Mouse (Mus musculus) embryo, embryonic 11 days (tissue): ENCODE data around the gene Elf2.
"Not testable (repeated sequence)": the region's sequence is repeated elsewhere in the genome, so short reads cannot be mapped to it uniquely, and the experiment has no call there.

Experiments used
- DNase-seq: peaks from one replicate; pipeline ENCODE4 v3.0.0-alpha.2; 2015

Elf2 gene

DNA sequence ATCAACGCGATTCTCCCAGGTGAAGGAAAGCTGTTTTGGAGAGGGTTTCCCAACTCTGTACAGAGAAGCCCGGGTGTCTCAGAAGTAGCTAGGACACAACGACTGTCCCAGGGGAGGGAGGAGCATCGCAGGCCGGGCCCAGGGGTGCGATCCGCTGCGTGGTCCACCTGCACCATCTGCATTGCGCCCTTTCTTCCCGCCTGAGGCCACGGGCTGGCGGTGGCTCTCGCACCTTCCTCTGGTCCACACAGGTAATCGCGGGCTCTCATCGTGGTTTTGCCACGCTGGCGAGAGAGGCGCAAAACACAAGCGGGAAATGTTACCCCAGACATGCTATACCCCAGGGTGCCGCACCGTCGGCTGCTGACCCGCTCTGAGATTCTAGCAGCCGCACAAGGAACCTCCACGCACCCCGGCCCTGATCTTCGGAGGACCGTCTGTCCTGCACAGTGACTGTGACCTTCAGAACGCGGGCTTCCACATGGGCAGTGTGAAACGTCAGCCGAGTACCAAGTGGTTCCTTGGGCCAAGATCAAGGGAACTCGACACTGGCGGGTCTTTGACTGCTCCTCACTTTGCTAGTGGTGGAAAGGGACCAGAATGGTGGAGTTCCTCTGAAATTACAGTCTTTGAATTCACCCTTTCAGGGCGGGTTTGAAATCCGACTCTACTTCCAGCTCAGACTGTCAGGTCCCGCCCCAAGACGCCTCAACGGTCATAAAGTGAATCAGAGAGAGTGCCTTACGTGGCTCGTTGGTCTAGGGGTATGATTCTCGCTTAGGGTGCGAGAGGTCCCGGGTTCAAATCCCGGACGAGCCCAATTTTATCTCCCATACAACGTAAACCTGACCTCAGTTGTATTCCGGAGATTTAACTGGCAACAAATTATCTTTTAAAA is 18.4 kb upstream of the Elf2 start:
- peak; percentile 88 for DNase-seq

DNA sequence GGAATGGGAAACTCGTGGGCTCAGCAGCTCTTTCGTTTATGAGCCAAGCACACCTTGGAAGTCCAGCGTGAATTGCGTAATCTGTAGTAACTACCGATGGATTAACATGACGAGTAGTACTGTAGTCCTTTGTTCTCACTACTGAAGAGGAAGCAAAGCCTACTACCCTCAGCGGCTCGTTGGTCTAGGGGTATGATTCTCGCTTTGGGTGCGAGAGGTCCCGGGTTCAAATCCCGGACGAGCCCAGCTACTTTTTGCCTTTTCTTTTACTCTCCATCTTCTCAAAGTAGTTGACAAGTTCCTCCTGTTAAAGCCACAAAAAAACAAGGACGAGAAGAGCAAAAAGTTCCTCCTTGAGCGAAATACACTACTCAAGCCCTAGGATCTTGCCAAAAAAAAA is 17.7 kb upstream of the Elf2 start:
- DNase-seq, result peak; percentile 80

DNA sequence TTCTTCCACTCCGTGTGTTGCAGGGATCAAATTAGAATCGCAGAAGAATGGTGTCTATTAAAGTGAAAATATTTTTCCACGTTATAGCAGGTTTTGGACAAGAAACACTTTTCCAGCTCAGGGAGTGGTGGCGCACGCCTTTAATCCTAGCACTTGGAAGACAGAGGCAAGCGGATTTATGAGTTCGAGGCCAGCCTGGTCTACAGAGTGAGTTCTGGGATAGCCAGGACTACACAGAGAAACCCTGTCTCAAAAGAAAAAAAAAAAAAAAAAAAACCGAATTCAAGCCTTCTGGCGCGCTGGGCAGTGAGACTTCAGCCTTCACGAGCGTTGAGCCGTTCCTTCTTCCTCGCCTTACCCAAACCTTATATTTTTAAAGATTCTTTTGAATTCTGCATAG is 17.2 kb upstream of the Elf2 start:
- DNase-seq, result peak; percentile 43

DNA sequence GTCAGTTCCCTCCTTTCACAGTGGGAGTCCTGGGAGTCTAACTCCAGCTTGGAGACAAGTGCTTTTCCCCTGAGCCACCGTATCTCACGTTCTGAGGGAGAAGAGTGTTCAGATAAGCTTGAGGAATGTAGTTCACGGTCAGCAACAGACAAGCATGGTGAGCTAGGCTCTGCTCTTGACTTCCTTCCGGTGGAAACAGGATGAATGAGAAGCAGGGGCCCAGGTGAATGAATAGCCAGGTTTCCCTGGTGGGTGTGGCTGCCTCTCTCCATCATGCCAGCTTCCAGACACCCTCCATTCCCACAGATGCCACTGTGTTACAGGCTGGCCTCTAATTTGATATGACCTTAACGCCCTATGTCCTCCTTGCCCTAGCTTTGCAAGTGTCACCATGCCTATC is 16.6 kb upstream of the Elf2 start:
- no peak for DNase-seq

DNA sequence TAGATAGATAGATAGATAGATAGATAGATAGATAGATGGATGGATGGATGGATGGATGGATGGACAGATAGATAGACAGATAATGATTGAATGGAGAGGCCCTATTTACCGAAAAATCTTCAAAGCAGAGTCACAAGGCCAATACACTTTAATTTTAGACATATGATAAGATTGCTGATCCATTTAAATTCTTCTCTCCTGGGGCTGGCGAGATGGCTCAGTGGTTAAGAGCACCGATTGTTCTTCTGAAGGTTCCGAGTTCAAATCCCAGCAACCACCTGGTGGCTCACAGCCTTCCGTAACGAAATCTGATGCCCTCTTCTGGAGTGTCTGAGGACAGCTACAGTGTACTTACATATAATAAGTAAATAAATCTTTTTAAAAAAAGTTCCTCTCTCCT is 14.5 kb upstream of the Elf2 start:
- DNase-seq, result not testable (repeated sequence)

DNA sequence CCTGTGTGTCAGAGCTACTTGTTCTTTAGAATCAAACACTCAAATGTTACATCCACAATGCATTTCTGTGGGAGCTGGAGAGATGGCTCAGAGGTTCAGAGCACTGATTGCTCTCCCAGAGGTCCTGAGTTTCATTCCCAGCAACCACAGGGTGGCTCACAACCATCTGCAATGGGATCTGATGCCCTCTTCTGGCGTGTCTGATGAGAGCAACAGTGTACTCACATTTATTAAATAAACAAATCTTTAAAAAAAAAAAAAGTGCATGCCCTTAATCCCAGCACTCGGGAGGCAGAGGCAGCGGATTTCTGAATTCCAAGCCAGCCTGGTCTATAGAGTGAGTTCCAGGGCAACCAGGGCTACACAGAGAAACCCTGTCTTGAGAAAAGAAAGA is 13.6 kb upstream of the Elf2 start:
- no peak for DNase-seq

DNA sequence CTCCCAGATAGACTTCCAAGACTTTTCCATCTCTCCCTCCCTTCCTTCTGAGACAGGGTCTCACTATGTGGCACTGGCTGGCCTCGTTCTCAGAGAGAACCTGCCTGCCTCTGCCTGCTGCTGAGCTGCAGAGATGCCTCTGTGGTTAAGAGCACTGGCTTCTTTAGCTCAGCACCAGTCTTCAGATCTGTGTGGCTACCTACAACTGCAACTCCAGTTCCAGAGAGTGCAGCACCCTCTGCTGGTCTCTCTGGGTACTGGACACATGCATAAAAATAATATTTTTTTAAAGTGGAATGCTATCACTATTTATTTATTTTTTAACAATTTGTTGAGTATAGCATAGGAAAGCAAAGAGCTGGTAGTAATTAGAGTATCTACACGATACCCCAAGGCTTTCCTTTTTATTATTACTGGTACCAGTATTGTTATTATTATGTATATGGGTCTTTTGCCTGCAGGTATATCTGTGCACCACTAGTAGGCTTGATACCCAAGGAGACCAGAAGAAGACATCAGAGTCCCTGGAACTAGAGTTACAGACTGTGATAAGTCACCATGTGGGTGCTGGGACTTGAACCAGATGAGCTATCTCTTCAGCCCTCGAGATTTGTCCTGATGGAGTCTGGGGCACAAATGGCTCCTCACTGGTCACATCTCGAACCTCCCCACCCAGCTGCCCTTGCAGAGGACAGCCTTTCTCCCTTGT is 13.0 kb upstream of the Elf2 start:
- peak; percentile 61 for DNase-seq

DNA sequence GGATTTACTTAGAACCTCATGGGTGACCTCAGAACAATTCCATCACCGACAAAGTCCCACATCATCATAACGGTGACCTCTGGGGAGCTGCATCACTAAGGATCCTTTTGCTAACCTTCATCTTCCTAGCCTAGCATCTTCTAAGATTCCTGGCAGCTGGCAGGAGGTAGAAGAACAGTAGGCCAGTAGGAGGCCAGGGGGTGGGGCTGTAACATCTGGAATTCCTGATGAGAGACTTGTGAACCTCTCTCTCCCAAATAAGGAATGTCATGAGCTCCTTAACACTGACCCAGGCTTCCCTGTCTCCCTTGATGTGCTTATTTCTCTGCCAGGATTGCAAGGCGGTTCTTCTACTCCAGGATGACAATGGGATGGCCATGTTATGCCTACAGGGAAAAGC is 10.3 kb upstream of the Elf2 start:
- DNase-seq, result no peak

DNA sequence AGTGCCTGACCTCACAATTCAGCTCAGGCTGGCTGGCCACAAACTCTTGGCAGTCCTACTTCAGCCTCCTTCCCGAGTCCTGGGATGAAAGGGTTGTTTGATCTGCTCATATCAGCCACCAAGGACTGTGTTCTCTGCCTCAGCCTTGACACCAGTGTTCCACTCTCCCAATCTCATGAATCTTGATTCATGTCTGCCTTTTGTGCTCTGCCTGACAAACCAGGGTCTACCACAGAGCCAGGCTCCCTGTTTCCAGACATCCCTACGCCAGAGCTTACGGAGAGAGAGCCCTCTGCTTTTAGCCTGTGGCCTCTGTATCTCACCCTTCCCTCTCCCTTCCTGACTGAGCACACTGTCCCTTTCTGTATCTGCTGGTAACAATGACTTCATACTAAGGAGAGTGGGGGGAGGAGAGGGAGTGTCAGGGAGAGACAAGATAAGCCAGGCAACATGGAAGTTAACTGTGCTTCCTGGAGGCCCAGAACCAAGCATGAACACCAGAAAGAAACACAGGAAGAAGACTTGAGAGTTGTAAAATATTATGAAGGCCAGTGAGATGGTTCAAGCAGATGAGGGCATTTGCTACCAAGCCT is 8.3 kb upstream of the Elf2 start:
- no peak for DNase-seq

DNA sequence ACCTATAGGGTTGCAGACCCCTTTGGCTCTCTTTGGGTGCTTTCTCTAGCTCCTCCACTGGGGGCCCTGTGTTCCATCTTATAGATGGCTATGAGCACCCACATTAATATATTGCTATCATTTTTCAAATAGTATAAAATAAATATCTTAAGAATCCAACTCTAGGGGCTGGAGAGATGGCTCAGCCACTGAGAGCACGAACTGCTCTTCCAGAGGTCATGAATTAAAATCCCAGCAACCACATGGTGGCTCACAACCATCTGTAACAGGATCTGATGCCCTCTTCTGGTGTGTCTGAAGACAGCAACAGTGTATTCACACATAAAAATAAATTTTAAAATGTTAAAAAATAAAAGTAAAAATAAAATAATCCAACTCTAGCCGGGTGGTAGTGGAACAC is 4.6 kb upstream of the Elf2 start:
- DNase-seq, result not testable (repeated sequence)

DNA sequence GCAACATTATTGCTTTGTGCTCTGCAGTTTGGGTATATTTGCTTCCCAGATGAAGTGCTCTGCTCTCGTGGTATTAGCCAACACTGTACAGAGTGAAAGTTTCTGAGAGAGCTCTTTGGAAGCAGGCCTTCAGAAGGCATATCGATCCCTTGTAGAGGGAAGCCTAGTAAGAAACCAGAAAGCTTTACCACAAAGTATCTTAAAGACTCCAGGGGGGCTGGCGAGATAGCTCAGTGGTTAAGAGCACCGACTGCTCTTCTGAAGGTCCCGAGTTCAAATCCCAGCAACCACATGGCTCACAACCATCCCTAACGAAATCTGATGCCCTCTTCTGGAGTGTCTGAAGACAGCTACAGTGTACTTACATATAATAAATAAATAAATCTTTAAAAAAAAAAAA is 3.7 kb upstream of the Elf2 start:
- DNase-seq, result not testable (repeated sequence)

DNA sequence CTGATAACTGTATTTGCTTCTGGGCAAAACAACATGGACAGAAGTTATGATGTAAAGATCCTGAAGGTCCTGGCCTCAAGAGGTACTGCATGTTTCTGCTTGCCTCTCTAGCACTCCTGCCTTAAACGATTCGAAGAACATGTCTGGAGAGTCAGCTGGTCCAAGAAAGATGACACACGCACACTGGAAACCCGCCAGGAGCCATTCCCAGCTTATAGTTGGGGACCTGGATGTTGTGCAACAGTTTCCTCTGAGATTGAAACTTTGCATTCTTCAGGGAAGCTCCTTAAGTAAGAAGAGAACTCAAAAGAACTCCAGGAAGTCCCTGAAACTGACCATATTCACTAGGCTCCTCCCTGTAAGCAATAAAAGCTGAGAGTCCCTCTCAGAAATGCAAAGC is 2.8 kb upstream of the Elf2 start:
- DNase-seq, result no peak

DNA sequence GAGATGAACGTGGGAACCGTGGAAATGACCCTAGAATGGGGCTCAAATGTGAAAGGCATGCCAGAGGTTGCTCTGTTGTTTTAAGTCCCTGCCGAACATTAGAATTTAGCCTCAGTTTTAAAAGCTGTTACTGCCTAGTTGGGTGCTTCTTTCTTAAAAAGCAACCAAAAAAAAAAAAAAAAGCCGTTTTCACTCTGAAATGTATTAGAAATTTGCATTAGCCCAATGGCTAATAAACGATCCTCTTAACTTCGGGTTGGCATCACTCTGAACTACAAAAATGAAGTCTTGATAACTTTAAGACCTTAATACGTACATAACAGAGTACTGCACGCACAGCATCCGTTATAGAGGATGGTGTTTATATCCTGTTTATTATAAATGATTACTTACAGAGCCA is 1.7 kb upstream of the Elf2 start:
- DNase-seq, result no peak

DNA sequence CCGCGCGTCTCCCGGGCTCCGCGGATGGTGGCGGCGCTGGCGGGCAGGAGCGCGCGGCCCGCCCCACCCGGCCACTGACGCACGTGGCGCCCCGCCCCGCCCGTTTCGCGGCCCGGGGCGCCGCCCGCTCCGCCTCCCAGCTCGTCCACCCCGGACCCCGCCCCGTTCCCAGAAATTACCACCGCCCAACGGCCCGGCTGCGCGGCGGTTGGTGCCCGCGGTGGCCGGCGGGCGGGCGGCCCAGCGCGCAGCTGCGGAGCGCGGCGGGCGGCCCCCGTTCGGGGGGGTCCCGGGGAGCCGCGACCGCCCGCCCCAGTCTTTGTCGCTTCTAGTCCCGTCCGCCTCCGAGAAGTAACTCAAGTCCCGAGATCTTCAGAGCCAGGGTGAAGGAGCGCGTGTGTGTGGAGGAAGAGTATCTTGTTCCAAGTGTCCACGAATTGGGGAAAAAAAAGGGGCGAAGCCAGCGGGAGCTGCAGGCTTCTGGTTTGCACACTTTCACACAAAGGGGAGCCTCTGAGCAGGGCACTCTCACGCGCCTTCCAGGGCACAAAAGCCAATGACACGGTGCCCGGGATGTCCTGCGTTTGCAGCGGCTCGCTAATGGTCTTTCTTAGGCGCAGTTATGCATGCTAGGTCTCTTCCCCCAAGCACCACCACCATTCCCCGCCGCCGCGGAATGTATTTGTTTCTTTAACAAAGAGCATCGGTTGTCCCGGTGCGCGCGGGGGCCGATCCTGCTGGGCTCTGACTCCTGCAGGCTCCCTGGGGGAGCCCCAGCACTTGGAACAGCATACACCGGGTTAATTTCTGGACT is 1.0 kb upstream of the Elf2 start:
- peak; percentile 94 for DNase-seq

DNA sequence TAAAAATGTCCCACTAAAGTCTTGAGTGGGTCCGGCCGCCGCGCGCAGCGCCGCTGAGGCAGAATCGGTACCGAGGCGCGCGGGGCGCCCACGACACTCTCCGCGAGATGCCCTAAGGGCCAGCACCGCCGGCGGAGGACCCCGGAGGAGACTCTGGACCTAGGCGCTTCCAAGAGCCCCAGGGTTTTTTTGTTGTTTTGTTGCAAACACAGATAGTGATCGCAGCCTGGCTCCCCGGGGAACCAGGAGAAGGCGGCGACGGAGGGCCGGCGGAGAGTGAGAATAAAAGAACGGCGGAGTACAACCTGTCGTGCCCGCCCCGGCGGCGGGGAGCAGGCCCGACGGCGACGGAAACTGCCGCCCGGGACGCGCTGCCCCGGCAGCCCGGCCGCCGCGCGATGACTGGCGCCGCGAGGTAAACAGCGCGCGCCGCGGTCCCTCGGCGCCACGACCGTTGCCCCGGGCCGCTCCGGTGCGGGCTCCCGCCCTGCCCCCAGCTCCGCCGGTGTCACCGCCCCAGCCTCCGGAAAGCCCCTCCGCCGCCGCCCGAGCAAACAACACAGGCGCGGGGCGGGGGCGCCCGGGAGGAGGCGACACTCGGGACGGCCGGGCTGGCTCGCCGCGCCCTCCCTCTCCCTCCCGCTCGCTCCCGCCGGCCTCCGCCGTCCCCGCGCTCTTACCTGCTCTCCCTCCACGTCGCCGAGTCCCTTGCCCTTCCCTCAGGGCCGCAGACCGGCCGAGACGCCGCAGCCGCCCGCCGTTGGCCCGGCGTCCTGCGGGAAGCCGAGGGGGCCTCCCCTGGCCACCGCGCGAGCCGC is 520 bp downstream of the Elf2 start:
- peak; percentile 70 for DNase-seq

DNA sequence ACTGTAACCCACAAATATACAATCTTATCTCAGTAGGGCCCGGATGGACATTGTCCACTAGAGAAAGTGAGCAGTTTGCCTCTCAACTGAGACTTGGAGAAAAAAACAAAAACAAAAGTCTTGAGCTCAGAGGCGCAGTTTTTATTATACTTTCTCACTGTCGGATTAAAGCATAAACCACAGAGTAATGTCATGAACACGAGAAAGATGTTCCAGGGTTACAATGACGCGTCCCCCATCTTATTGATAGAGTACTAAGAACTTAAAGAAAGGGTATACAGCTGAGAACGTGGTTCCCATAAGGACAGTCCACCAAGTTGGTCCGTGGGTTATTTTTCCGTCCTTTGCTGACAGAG is 1.1 kb downstream of the Elf2 start:
- no peak for DNase-seq

DNA sequence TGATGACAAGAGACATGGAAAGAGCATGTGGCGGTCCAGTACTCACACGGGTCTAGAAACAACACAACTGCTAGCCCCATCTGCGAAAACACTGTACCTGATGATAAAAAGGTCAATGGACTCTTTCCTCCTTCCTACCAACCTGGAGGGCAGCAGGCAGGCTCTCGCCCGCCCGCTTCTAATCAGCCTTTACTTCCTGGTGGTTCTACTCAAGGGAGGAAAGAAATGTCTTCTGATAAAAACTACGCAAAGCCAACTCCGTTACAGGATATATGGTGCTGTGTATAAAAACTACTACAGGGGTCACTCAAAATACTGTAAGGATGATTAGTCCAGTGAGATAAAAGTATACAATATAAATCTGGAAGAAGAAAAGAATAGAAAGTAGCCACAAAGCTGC is 5.1 kb downstream of the Elf2 start:
- DNase-seq, result no peak

DNA sequence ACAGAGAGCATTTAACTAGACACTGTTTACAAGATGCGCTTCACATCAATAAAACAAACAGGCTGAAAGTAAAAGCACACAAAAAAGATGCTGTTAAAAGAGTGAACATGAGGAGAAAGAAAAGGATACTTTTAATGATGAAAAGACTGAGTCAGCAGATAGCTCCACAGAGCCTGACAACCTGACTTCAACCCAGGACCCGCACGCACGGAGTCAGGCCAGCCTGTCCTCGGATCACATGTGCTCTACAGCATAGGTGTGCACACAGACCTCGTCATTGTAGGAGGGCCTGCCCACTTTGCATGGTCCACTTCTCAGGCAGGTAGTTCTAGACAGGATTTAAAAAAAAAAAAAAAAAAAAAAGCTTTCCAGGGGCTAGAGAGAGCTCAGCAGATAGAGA is 6.5 kb downstream of the Elf2 start:
- DNase-seq, result no peak

DNA sequence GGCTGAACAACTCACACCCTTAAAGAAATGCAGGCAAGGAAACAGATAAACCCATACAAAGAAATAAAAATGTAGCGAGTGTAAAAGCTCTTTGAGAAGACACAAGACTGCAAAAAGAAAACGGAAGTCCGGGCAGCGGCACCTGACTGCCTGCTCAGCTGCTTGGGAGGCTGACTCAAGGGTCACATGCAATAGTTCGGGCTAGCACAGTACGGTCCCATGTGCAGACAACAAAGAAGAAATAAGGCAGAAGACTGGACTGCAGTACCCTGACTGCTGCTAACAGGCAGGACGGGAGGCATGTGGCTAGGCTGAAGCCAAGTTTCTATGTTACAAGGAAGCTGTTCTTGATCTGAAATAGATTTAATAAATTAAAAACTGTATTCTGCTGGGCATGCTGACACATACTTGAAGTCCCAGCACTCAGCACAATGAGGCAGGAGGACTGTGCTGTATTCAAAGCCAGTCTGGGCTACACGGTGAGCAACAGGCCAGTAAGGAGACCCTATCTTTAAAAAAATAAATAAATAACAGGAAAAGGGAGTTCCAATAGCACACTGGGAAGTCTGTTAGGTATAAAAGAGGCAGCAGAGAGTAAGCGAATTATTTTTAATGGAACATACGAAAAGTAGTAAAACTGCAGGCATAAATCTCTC is 7.1 kb downstream of the Elf2 start:
- peak; percentile 40 for DNase-seq

DNA sequence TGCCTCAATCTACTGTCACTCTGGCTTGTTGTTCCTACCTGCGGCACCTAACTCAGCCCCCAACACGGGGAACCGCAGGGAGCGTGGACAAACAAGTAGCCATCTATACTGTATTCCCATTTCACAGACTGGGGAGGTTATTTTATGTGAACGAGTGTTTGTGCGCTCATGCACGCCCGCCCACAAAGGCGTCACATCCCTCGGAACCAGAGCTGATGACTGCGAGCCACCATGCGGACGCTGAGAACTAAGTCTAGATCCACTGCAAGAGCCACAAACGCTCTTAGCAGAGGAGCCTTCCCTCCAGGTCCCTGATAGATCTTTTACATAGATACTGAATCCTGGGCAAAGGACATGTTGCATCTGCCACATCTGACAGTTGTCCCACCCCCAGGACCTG is 10.4 kb downstream of the Elf2 start:
- DNase-seq, result no peak

DNA sequence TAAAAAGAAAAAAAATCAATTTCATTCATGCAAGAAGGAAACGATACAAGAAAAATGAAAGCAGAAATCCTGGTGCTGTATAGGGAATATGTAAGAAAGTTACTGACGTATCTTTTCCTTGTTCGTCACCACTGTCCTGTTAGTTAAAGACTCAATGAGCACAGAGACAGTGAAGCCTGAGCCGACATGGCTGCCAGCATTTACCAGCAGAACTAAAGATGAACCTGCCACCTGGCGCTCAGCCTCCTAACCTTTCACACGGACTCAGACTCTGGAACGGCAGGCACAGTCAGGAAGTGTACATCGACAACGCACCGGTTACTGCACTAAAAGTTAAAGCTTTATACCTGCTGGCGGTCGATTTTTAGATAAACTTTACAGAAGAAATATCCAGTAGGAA is 11.9 kb downstream of the Elf2 start:
- no peak for DNase-seq

DNA sequence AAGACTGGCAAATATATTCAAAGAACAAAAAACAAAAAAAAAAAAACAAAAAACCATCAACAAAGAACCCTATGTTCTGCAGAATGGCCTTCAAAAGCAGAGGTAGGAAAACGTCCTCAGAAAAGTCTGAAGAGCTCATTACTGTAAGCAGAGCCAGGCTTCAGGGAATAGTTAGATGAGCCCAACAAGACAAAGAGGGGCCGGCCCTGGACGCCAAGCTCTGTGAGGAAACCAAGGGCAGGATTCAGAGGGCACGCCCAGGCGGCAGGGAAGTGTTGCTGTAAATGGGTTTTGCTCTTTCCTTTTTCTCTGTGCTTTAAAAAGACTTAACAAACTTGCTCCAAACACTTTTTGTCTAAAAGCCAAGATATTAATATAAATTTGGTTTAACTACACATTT is 12.6 kb downstream of the Elf2 start:
- DNase-seq, result no peak
